In genomic region chr17:8961644-8962043, GRCm38 (mm10) we compare ENCODE assay signal across 21 mouse cellular contexts. TPM values are rescaled to one million over a fixed set of nuclear protein-coding genes. Genes with fewer than 3 reads are reported as not detected.
DNase-seq lines count a peak whose midpoint lies in the region; ATAC-seq lines count a peak whose summit lies in the region.
"Had no signal": no experiment of that assay in that cellular context is flagged by ENCODE, and none has a peak within 500 bp of the region (broad histone marks: within the 10 kb centered on the region; RNA-seq: fewer than 3 reads in every experiment).

No protein-coding gene starts in this region.

- no peak overlapping the region for H3K9ac ChIP-seq in embryonic facial prominence, embryonic 11.5 days (replicated peaks; ENCODE audit: low read length)
- no peak overlapping the region for H3K9ac ChIP-seq in forebrain, embryonic 16.5 days (replicated peaks; ENCODE audit: low read depth, low read length)
- H3K9ac ChIP-seq in midbrain, embryonic 15.5 days = no peak overlapping the region
- H3K9ac ChIP-seq in heart, embryonic 11.5 days (ENCODE audit: low read depth, low read length) = no peak overlapping the region
- H3K9ac ChIP-seq: embryonic facial prominence, embryonic 15.5 days; heart, embryonic 12.5 days; limb, embryonic 15.5 days had no signal

- no peaks in the 10 kb centered on the region for H3K36me3 ChIP-seq in embryonic facial prominence, embryonic 11.5 days (replicated peaks; ENCODE audit: control insufficient read depth, insufficient read depth, low read depth, low read length)
- H3K36me3 ChIP-seq in embryonic facial prominence, embryonic 10.5 days (replicated peaks) = no peaks in the 10 kb centered on the region
- peaks cover 2% of the 10 kb centered on the region; the same call in 1 of the 2 replicates for H3K36me3 ChIP-seq in forebrain, embryonic 16.5 days (ENCODE audit: control insufficient read depth, insufficient read depth)
- peaks cover 3% of the 10 kb centered on the region; the same call in 1 of the 2 replicates for H3K36me3 ChIP-seq in midbrain, embryonic 15.5 days (replicated peaks)
- no peaks in the 10 kb centered on the region for H3K36me3 ChIP-seq in heart, embryonic 11.5 days (ENCODE audit: control insufficient read depth, insufficient read depth, low read length)
- H3K36me3 ChIP-seq: embryonic facial prominence, embryonic 15.5 days; heart, embryonic 12.5 days; limb, embryonic 15.5 days had no signal

- ATAC-seq in embryonic facial prominence, embryonic 11.5 days (replicated peaks; ENCODE audit: insufficient number of reproducible peaks, low FRiP score, low TSS enrichment, low read depth) = peak; percentile 59; the same call in 1 of the 2 replicates
- peak; percentile 69 for ATAC-seq in forebrain, embryonic 16.5 days
- 0 out of 2 replicates have a peak, but pooled peaks have one; percentile 54 for ATAC-seq in midbrain, embryonic 15.5 days (replicated peaks)
- no peak for ATAC-seq in heart, embryonic 11.5 days (replicated peaks; ENCODE audit: insufficient number of reproducible peaks, low FRiP score, low TSS enrichment)
- ATAC-seq: intestine, postnatal 0 days had no signal

- H3K27ac ChIP-seq in embryonic facial prominence, embryonic 11.5 days (replicated peaks; ENCODE audit: low read depth, low read length) = no peak overlapping the region
- no peak overlapping the region for H3K27ac ChIP-seq in embryonic facial prominence, embryonic 10.5 days (replicated peaks)
- H3K27ac ChIP-seq in forebrain, embryonic 16.5 days (ENCODE audit: low read length) = peak overlapping the region; percentile 28; the same call in 1 of the 2 replicates
- no peak overlapping the region for H3K27ac ChIP-seq in midbrain, embryonic 15.5 days
- H3K27ac ChIP-seq in heart, embryonic 11.5 days (ENCODE audit: low read depth, low read length) = no peak overlapping the region
- H3K27ac ChIP-seq: embryonic facial prominence, embryonic 15.5 days; limb, embryonic 15.5 days had no signal

- H3K4me2 ChIP-seq in embryonic facial prominence, embryonic 11.5 days (ENCODE audit: low read depth, low read length) = no peak overlapping the region
- H3K4me2 ChIP-seq in forebrain, embryonic 16.5 days (ENCODE audit: low read length) = no peak overlapping the region
- H3K4me2 ChIP-seq in midbrain, embryonic 15.5 days = no peak overlapping the region
- H3K4me2 ChIP-seq in heart, embryonic 11.5 days = no peak overlapping the region
- H3K4me2 ChIP-seq: embryonic facial prominence, embryonic 15.5 days; heart, embryonic 12.5 days; limb, embryonic 15.5 days had no signal

- H3K27me3 ChIP-seq in embryonic facial prominence, embryonic 11.5 days (ENCODE audit: control insufficient read depth, insufficient read depth, low read length) = no peaks in the 10 kb centered on the region
- no peaks in the 10 kb centered on the region for H3K27me3 ChIP-seq in embryonic facial prominence, embryonic 10.5 days (replicated peaks; ENCODE audit: low read depth, poor library complexity, severe bottlenecking)
- no peaks in the 10 kb centered on the region for H3K27me3 ChIP-seq in forebrain, embryonic 16.5 days (replicated peaks; ENCODE audit: control insufficient read depth, insufficient read depth, low read length)
- H3K27me3 ChIP-seq in midbrain, embryonic 15.5 days (replicated peaks) = no peaks in the 10 kb centered on the region
- no peaks in the 10 kb centered on the region; the same call in 1 of the 2 replicates for H3K27me3 ChIP-seq in heart, embryonic 11.5 days (ENCODE audit: control insufficient read depth, insufficient read depth, low read length)
- H3K27me3 ChIP-seq: embryonic facial prominence, embryonic 15.5 days; heart, embryonic 12.5 days; limb, embryonic 15.5 days had no signal

- intact Hi-C loops in left cerebral cortex, postnatal 10 days (cut with DNase I) = no loop called here

- H3K4me3 ChIP-seq in embryonic facial prominence, embryonic 11.5 days (ENCODE audit: low read depth, low read length) = no peak overlapping the region
- H3K4me3 ChIP-seq in embryonic facial prominence, embryonic 10.5 days = no peak overlapping the region
- no peak overlapping the region for H3K4me3 ChIP-seq in forebrain, embryonic 16.5 days (replicated peaks; ENCODE audit: low read length)
- H3K4me3 ChIP-seq in midbrain, embryonic 15.5 days = no peak overlapping the region
- H3K4me3 ChIP-seq in heart, embryonic 11.5 days (ENCODE audit: low read depth, low read length) = no peak overlapping the region
- H3K4me3 ChIP-seq: embryonic facial prominence, embryonic 15.5 days; heart, embryonic 12.5 days; limb, embryonic 15.5 days; myocyte had no signal

- no peak for DNase-seq in embryonic facial prominence, embryonic 11.5 days (ENCODE audit: low spot score)
- no peak for DNase-seq in embryonic facial prominence, embryonic 10.5 days (ENCODE audit: low spot score)
- DNase-seq in brain, adult 2 months (ENCODE audit: low read depth, low spot score) = peak; percentile 42
- no peak for DNase-seq in left cerebral cortex, postnatal 10 days (ENCODE audit: extremely low spot score in 1 of 2, low spot score in 2 of 2)
- DNase-seq in right cerebral cortex, postnatal 36 days (ENCODE audit: low spot score in 2 of 2) = no peak
- DNase-seq: adrenal gland, postnatal 25 days; cerebellum, postnatal 14 days; gastrocnemius, postnatal 36 days; heart, postnatal 36 days; kidney, postnatal 10 days; lung, adult 18-20 months; lung, postnatal 4 days; right cerebral cortex, postnatal 4 days had no signal

- no peaks in the 10 kb centered on the region for H3K9me3 ChIP-seq in embryonic facial prominence, embryonic 11.5 days (replicated peaks; ENCODE audit: control insufficient read depth, low read length)
- no peaks in the 10 kb centered on the region for H3K9me3 ChIP-seq in embryonic facial prominence, embryonic 10.5 days
- H3K9me3 ChIP-seq in forebrain, embryonic 16.5 days (ENCODE audit: control insufficient read depth, low read length) = no peaks in the 10 kb centered on the region
- no peaks in the 10 kb centered on the region for H3K9me3 ChIP-seq in midbrain, embryonic 15.5 days
- H3K9me3 ChIP-seq in heart, embryonic 11.5 days (replicated peaks; ENCODE audit: control insufficient read depth, low read length) = no peaks in the 10 kb centered on the region
- H3K9me3 ChIP-seq: embryonic facial prominence, embryonic 15.5 days; heart, embryonic 12.5 days; limb, embryonic 15.5 days had no signal

- WGBS in embryonic facial prominence, embryonic 11.5 days = 60% methylated on average over 14 of the region's 14 CpGs
- WGBS in embryonic facial prominence, embryonic 10.5 days = 74% methylated on average over 14 of the region's 14 CpGs
- 35% methylated on average over 14 of the region's 14 CpGs for WGBS in forebrain, embryonic 16.5 days
- WGBS in midbrain, embryonic 15.5 days = 23% methylated on average over 14 of the region's 14 CpGs
- WGBS in heart, embryonic 11.5 days (ENCODE audit: insufficient replicate concordance) = 74% methylated on average over 14 of the region's 14 CpGs

- H3K4me1 ChIP-seq in embryonic facial prominence, embryonic 11.5 days (ENCODE audit: control insufficient read depth, insufficient read depth, low read length) = no peaks in the 10 kb centered on the region
- no peaks in the 10 kb centered on the region; the same call in 1 of the 2 replicates for H3K4me1 ChIP-seq in embryonic facial prominence, embryonic 10.5 days
- H3K4me1 ChIP-seq in forebrain, embryonic 16.5 days (replicated peaks; ENCODE audit: control insufficient read depth, insufficient read depth, low read length) = peaks cover 10% of the 10 kb centered on the region
- peaks cover 5% of the 10 kb centered on the region; the same call in 1 of the 2 replicates for H3K4me1 ChIP-seq in midbrain, embryonic 15.5 days
- H3K4me1 ChIP-seq in heart, embryonic 11.5 days (ENCODE audit: control insufficient read depth, insufficient read depth, low read length) = 0 out of 2 replicates have a peak, but pooled peaks cover 3% of the 10 kb centered on the region
- H3K4me1 ChIP-seq: embryonic facial prominence, embryonic 15.5 days; limb, embryonic 15.5 days had no signal

RNA-seq across cellular contexts. Expression of gene 1700010I14Rik, which starts 26.5 kb away (rescaled TPM):
- 1.6 and 2.2 TPM in 2 replicates for polyA plus RNA-seq in embryonic facial prominence, embryonic 11.5 days (2014; fragmentation: Nextera tagmentation; extraction: Ambion mirVana)
- polyA plus RNA-seq in embryonic facial prominence, embryonic 10.5 days (2016; fragmentation: Nextera tagmentation; extraction: Ambion mirVana) = 2.0 and 2.6 TPM in 2 replicates
- 1.2 and 1.5 TPM in 2 replicates for polyA plus RNA-seq in forebrain, embryonic 16.5 days (2015; fragmentation: Nextera tagmentation; extraction: Ambion mirVana)
- 2.7 and 3.1 TPM in 2 replicates for polyA plus RNA-seq in midbrain, embryonic 15.5 days (2015; fragmentation: Nextera tagmentation; extraction: Ambion mirVana)
- total RNA-seq in left cerebral cortex, postnatal 10 days (2021) = 1 to 10 TPM; 1.1 to 1.3 TPM
- polyA plus RNA-seq in heart, embryonic 11.5 days (2014; fragmentation: Nextera tagmentation; extraction: Ambion mirVana) = 0.41 and 0.73 TPM in 2 replicates
- total RNA-seq: heart, postnatal 36 days had no signal
- polyA plus RNA-seq: myocyte had no signal
